Mouse (Mus musculus): ENCODE measurements around the gene Pde10a. TPM values are rescaled to one million over a fixed set of nuclear protein-coding genes. Genes with fewer than 3 reads are reported as not detected.

Pde10a gene
- polyA plus RNA-seq, 1 experiment from 2014 or later = 21.5 TPM

DNA sequence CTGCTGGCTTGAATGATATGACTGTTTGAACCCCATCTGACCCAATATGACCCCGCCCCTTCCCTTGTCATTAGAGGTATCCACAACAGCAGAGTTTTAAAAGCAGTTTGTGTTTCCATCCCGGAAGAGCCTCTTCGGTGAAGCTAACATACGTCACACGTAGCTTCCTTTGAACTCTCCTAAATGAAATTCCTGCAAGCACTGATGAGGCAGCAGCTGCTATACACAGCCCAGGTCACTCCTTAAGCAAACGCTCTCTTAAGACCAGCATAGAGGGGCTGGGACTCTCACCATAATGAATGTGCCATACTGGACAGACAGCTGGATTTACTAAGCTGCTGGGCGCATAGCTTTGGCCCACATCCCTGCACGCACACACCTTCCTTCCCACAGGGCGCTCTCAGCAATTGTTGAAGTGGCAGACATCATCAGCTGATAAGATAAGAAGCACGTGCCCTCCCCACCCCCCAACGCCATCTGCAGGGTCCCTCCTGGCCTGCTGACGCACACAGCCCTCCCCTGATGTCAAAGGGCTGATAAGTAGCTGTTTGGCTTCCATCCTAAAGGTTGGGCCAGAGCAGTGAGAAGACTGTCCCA is 346.9 kb downstream of the Pde10a start:
- 46% methylated on average over 12 of the region's 12 CpGs for WGBS
- H3K9me3 ChIP-seq = no peaks in the 10 kb centered on the region
- H3K27me3 ChIP-seq = no peaks in the 10 kb centered on the region
- peak; percentile 30; the same call in 1 of the 2 replicates for ATAC-seq (replicated peaks)
- peaks cover 17% of the 10 kb centered on the region for H3K4me1 ChIP-seq
- no peak overlapping the region for H3K9ac ChIP-seq (replicated peaks)
- H3K27ac ChIP-seq (replicated peaks) = peak overlapping the region; percentile 46
- H3K4me2 ChIP-seq (replicated peaks) = no peak overlapping the region
- H3K36me3 ChIP-seq = 0 out of 2 replicates have a peak, but pooled peaks cover 3% of the 10 kb centered on the region
- no peak overlapping the region for H3K4me3 ChIP-seq

DNA sequence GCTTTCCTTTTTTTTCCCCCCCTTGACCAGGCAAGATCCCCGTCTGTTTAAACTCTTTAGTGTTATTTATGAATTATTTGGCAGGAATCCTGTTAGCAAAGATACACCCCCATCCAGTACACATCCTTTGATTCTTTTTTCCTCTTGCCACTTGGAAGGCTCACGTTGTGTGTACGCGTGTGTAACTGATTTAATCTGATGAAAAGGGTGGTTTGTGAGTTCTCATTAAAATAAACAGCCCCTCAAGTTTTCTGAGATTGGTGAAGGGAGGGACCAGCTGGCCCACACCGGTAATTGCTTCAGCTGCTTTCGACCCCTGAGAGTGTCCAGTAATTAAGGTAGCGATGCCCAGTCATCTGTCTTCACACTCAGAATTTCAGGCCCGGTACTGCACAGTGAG is 347.4 kb downstream of the Pde10a start:
- ATAC-seq (replicated peaks) = peak; percentile 53; the same call in 1 of the 2 replicates
- H3K4me3 ChIP-seq = no peak overlapping the region
- no peak overlapping the region for H3K4me2 ChIP-seq (replicated peaks)
- H3K4me1 ChIP-seq = peaks cover 17% of the 10 kb centered on the region
- no peaks in the 10 kb centered on the region for H3K9me3 ChIP-seq
- H3K9ac ChIP-seq (replicated peaks) = no peak overlapping the region
- no peaks in the 10 kb centered on the region for H3K27me3 ChIP-seq
- H3K27ac ChIP-seq (replicated peaks) = peak overlapping the region; percentile 46
- H3K36me3 ChIP-seq = 0 out of 2 replicates have a peak, but pooled peaks cover under 1% of the 10 kb centered on the region
- WGBS = 23% methylated on average over 8 of the region's 8 CpGs

DNA sequence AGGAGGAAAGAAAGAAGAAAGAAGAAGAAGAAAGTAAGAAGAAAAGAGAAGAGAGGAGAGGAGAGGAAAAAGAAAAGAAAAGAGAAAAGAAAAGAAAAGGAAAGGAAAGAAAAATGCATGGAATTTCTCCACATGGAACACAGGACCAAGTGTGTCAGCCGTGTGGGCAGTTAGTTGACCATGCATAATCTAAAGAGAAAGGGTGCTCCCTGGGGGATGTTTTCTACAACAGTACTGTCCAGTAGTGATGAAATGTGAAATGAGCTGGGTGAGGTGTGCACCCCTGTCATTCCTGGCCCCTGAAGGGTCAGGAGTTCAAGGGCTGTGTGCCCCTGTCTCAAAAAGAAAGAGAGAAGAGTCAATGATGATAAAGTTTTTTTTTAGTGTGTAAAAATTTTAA is 352.9 kb downstream of the Pde10a start:
- WGBS = 45% methylated on average over 1 of the region's 1 CpGs
- no peaks in the 10 kb centered on the region for H3K9me3 ChIP-seq

DNA sequence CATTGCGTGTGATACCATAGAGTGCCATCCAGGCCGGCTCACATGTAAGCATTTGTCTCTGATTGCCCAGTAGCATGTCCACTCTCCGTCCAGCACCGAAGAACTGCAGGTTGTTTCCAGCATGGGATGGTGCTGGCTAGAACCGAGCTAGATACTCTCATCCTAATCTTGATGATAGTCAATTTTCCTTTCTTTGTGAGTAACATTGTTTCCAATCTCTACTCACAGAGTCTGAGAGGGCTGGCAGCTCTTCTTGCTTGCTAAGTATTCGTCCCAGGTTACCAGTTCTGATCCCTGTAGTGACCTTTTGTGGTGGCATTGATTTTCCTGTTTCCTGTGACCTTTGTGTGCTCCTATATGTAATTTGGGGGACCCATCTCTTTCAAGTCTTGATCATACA is 356.5 kb downstream of the Pde10a start:
- Histone ChIP-seq H3K4me1 (peaks cover 20% of the 10 kb centered on the region), H3K27ac (replicated peaks) (no peak overlapping the region), H3K4me3 (no peak overlapping the region), H3K9ac (replicated peaks) (no peak overlapping the region), H3K9me3 (no peaks in the 10 kb centered on the region), H3K27me3 (no peaks in the 10 kb centered on the region), H3K36me3 (no peaks in the 10 kb centered on the region), H3K4me2 (replicated peaks) (no peak overlapping the region)
- 91% methylated on average over 6 of the region's 6 CpGs for WGBS
- no peak for ATAC-seq (replicated peaks)

More for the DNA sequence above, 352.9 kb downstream of the Pde10a start:
- Histone ChIP-seq H3K9ac (replicated peaks) (no peak overlapping the region), H3K4me3 (no peak overlapping the region), H3K27ac (replicated peaks) (no peak overlapping the region), H3K4me2 (replicated peaks) (no peak overlapping the region), H3K36me3 (no peaks in the 10 kb centered on the region), H3K4me1 (peaks cover under 1% of the 10 kb centered on the region), H3K27me3 (no peaks in the 10 kb centered on the region)
- no peak for ATAC-seq (replicated peaks)

DNA sequence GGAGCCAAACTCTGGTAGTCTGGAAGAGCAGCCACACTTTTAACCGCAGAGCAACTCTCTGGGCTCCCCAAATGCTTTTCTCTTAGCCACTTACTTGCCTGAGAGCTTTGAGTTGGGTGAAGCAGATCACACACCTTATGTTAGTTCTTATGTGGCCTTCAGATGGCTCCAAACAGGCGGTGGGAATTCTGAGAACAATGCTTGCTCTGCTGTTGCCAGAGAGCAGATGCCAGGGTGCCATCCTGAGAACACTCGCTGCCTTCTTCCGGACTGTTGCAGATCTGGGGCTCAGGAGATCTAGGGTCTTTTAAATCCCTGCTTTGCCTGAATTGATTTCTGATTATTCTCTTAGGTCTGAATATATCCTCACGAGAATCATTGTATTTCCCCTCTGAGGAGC is 359.5 kb downstream of the Pde10a start:
- Histone ChIP-seq H3K27me3 (no peaks in the 10 kb centered on the region), H3K4me1 (peaks cover 27% of the 10 kb centered on the region), H3K36me3 (no peaks in the 10 kb centered on the region), H3K9ac (replicated peaks) (no peak overlapping the region), H3K9me3 (no peaks in the 10 kb centered on the region), H3K27ac (replicated peaks) (peak overlapping the region; percentile 49; the same call in 1 of the 2 replicates), H3K4me2 (replicated peaks) (no peak overlapping the region), H3K4me3 (no peak overlapping the region)
- ATAC-seq (replicated peaks) = no peak
- 43% methylated on average over 5 of the region's 5 CpGs for WGBS

DNA sequence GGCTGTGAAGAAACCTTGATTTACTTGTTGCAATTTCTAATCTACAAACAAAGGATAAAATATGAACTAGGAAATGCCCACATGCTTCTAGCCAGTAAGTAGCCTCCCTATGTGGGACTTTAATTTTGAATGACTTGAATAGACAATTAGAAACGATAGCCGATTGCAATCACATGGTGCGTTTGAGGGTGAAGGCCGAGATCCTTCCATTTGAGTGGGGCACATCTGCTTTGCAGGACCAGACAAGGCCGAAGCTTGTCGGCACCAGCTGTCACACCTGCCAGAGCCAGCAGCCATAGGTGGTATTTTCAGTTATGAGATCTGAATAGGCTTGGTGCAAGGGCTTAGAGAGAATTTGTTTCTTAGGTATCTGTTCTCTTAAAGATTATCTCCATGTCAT is 360.7 kb downstream of the Pde10a start:
- no peaks in the 10 kb centered on the region for H3K9me3 ChIP-seq
- WGBS = 70% methylated on average over 6 of the region's 6 CpGs
- peaks cover 27% of the 10 kb centered on the region for H3K4me1 ChIP-seq
- no peak for ATAC-seq (replicated peaks)
- H3K27ac ChIP-seq (replicated peaks) = no peak overlapping the region
- H3K36me3 ChIP-seq = no peaks in the 10 kb centered on the region
- no peak overlapping the region for H3K4me3 ChIP-seq
- no peak overlapping the region for H3K4me2 ChIP-seq (replicated peaks)
- no peak overlapping the region for H3K9ac ChIP-seq (replicated peaks)
- H3K27me3 ChIP-seq = no peaks in the 10 kb centered on the region

DNA sequence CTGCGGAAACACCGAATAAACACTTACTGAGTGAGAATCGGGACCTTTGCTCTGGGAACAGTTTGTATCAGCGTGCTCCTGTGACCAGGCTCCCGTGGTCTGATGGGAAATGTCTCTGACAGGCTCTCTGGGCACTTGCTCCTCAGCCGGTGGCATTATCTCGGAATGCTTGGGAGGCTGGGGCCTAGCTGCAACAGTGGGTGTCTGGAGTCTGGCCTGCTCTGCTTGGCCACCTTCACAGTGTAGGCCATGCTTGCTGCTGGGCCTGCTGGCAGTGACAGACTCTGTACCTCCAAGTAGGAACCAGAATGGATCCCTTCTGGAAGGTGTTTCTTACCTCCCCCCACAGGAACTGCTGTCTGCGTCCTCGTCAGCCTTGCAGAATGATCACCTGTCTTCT is 362.9 kb downstream of the Pde10a start:
- H3K27ac ChIP-seq (replicated peaks) = peak overlapping the region; percentile 57
- H3K4me1 ChIP-seq = peaks cover 29% of the 10 kb centered on the region
- H3K9ac ChIP-seq (replicated peaks) = no peak overlapping the region
- no peak overlapping the region for H3K4me2 ChIP-seq (replicated peaks)
- no peak for ATAC-seq (replicated peaks)
- no peaks in the 10 kb centered on the region for H3K36me3 ChIP-seq
- no peaks in the 10 kb centered on the region for H3K27me3 ChIP-seq
- WGBS = 79% methylated on average over 9 of the region's 9 CpGs
- H3K4me3 ChIP-seq = no peak overlapping the region
- H3K9me3 ChIP-seq = no peaks in the 10 kb centered on the region

DNA sequence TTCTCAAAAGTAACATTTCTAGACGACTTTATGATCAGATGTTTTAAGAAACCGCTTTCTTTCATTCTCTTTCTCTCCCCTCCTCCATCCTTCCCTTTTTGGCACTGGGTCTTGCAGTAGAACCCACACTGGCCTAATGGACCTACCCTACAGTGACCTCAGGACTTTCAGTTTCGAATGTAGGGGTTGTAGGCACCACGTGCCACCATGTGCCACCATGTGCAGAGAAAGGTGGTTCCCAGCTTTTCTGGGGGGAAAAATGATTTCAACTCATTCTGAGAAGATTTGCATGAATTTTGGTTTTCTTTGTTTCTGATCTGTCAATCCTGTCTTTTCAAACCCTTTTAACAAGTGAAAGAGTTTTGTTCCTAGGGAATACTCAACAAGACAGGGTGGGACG is 363.5 kb downstream of the Pde10a start:
- Histone ChIP-seq H3K4me1 (peaks cover 34% of the 10 kb centered on the region), H3K9ac (replicated peaks) (no peak overlapping the region), H3K27me3 (no peaks in the 10 kb centered on the region), H3K9me3 (no peaks in the 10 kb centered on the region), H3K27ac (replicated peaks) (0 out of 2 replicates have a peak overlapping the region, but pooled peaks have one; percentile 11), H3K4me2 (replicated peaks) (no peak overlapping the region), H3K36me3 (no peaks in the 10 kb centered on the region), H3K4me3 (no peak overlapping the region)
- WGBS = 79% methylated on average over 5 of the region's 5 CpGs
- ATAC-seq (replicated peaks) = no peak

DNA sequence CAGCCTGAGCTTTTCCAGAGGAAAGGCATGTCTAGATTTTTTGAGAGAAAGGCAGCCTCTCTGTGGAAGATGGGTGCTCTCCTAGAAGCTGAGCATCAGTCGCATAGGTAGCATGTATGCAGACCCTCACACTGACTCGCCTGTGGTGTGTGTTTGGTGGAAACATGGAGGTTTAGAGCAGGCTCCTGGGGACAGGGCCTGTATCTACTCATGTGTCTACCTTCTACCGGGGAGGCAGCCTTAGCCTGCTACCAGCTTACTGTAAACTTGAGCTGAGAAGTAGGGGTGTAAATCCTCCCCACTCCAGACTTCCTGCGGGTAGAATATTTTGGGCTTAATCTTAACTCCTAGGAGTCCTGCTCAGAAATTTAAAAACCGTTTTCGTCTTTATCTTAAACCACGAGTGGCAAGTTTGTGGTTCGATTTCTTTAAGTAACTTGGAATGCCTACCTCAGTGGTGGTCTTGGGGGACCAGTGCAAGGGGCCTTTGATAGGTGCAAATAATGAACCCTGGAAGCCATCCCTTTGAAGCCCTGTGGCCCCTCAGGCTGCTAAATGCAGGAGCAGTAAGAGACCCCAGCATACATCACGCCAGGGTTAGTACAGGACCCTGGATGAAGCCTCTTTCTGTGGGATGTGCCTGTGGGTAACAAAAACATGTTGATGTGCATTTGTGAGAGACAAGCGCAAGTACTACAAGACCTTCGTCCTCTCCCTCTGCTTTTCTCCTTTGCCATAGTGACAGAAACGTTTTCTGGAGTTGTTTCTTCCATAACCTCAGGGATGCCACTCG is 367.2 kb downstream of the Pde10a start:
- no peak overlapping the region for H3K9ac ChIP-seq (replicated peaks)
- no peaks in the 10 kb centered on the region for H3K27me3 ChIP-seq
- peaks cover 29% of the 10 kb centered on the region for H3K4me1 ChIP-seq
- no peak for ATAC-seq (replicated peaks)
- H3K9me3 ChIP-seq = no peaks in the 10 kb centered on the region
- no peak overlapping the region for H3K27ac ChIP-seq (replicated peaks)
- H3K4me2 ChIP-seq (replicated peaks) = no peak overlapping the region
- H3K36me3 ChIP-seq = no peaks in the 10 kb centered on the region
- no peak overlapping the region for H3K4me3 ChIP-seq
- WGBS = 84% methylated on average over 13 of the region's 13 CpGs

DNA sequence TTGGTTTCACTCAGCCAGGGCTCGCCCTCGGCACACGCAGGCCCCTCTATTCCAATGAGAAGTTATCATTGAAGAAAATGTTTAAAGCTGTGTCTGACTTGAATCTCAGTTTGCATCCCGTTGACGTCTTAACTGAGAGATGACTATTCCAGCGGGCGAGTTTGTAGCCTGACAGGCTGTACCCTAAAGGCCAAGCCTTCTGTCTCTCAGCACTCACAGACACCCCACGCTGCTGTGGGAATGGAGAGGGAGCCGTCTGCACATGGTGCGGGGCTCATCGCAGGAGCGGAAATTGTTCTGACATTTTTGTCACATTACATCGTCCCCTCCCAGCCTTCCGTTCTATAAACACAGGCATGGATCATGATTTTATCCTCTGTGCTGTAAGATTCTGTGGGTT is 370.8 kb downstream of the Pde10a start:
- Histone ChIP-seq H3K27me3 (no peaks in the 10 kb centered on the region), H3K4me1 (peaks cover 35% of the 10 kb centered on the region), H3K4me2 (replicated peaks) (no peak overlapping the region), H3K27ac (replicated peaks) (no peak overlapping the region), H3K36me3 (0 out of 2 replicates have a peak, but pooled peaks cover 5% of the 10 kb centered on the region), H3K9me3 (no peaks in the 10 kb centered on the region), H3K4me3 (no peak overlapping the region), H3K9ac (replicated peaks) (no peak overlapping the region)
- no peak for ATAC-seq (replicated peaks)
- WGBS = 75% methylated on average over 14 of the region's 14 CpGs

DNA sequence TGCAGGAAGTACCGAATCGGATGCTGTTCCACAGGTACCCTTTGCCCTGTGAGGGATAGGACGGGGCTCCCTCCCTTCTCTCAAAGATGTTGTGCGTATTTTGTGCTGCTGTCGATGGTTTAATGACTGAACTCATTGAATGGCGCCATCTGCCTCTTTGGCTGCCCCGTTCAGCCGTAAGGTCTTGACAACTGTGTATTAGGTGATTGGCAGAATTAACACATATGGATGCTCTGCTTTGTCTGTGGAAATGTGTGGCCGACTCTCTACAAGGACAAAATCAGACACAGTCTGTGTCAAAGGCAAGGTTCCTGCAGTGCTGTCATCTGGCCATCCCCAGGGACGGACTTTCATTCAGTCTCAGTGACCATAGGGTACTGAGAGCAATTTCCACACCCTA is 372.6 kb downstream of the Pde10a start:
- Histone ChIP-seq H3K36me3 (0 out of 2 replicates have a peak, but pooled peaks cover 6% of the 10 kb centered on the region), H3K9ac (replicated peaks) (no peak overlapping the region), H3K4me1 (peaks cover 35% of the 10 kb centered on the region), H3K27ac (replicated peaks) (no peak overlapping the region), H3K27me3 (no peaks in the 10 kb centered on the region), H3K4me3 (no peak overlapping the region), H3K9me3 (no peaks in the 10 kb centered on the region), H3K4me2 (replicated peaks) (no peak overlapping the region)
- peak; percentile 44 for ATAC-seq (replicated peaks)
- WGBS = 49% methylated on average over 10 of the region's 10 CpGs

DNA sequence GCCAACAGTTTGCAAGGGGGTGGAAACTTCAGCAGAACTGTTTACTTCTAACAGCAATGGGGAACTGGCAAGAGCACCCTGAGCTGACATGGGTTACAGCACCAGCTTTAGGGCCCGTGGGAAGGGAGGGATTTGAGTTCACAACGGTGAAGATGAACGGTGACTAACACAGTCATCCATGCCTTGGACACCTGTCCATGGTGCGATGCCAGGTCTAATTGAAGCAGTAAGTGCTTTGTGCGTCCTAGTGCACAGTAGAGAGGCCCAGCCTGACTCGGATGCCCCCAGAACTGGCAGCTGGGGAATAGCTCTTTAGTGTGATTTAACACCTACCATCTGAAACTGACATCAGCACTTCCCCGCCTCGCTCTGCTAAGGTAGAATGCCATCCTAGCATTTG is 373.0 kb downstream of the Pde10a start:
- Histone ChIP-seq H3K4me3 (no peak overlapping the region), H3K9ac (replicated peaks) (no peak overlapping the region), H3K4me1 (peaks cover 32% of the 10 kb centered on the region), H3K9me3 (no peaks in the 10 kb centered on the region), H3K27me3 (no peaks in the 10 kb centered on the region), H3K4me2 (replicated peaks) (no peak overlapping the region), H3K27ac (replicated peaks) (no peak overlapping the region), H3K36me3 (0 out of 2 replicates have a peak, but pooled peaks cover 6% of the 10 kb centered on the region)
- 0 out of 2 replicates have a peak, but pooled peaks have one; percentile 51 for ATAC-seq (replicated peaks)
- WGBS = 54% methylated on average over 8 of the region's 8 CpGs
